Mouse (Mus musculus): ENCODE results near the gene Apoe.

Apoe gene

GRCm38 (mm10) chr7:19716055-19716682, 17.2 kb upstream of the Apoe start:
- no peak for DNase-seq (ENCODE audit: low spot score in 2 of 2)

GRCm38 (mm10) chr7:19715239-19716054, 16.5 kb upstream of the Apoe start, which contains the start of gene Tomm40:
Gene Tomm40, minus strand, starts transcription at chr7:19715438.
- peak; percentile 93 to 98 for DNase-seq (ENCODE audit: low spot score in 2 of 2)

DNA sequence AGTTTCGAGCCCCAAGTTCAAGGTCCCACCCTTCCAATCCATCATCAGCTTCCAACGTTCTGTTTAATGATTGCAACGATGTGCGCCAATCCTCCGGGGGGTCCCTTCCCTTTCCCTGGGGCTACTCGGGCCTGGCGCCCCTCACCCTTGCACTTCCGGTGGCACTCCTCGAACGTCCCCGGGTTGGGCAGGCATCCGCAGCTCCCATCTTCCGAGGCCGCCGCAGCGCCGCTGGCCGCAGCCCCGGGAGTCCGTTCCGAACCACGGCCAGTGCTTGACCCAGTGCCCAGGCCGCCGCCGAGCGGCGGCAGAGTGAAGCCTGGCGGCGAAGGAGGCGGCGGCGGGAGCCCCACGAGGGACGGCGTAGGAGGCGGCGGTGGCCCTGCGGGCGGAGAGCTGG, 15.8 kb upstream of the Apoe start:
- no peak for DNase-seq (ENCODE audit: low spot score in 2 of 2)

GRCm38 (mm10) chr7:19713598-19713997, 14.6 kb upstream of the Apoe start:
- DNase-seq (ENCODE audit: low spot score in 2 of 2) = no peak

DNA sequence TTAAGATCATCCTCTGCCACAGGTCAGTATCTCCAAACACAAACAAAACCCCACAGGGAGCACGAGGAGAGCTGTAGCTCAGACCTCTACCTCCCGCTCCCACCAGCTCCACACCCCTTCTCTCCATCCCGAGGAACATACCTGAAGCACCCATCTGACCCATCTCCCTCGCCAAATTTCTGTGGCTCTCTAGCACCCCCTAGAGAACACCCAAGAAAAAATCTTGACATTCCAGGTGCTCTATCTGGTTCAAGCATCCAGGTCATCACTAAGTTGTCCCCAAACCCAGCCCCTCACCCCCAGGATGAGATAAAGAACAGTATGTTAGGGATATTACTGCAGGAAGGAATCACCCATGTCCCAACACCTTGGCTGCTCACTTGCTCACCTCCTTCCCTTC, 14.2 kb upstream of the Apoe start:
- DNase-seq (ENCODE audit: low spot score in 2 of 2) = no peak

DNA sequence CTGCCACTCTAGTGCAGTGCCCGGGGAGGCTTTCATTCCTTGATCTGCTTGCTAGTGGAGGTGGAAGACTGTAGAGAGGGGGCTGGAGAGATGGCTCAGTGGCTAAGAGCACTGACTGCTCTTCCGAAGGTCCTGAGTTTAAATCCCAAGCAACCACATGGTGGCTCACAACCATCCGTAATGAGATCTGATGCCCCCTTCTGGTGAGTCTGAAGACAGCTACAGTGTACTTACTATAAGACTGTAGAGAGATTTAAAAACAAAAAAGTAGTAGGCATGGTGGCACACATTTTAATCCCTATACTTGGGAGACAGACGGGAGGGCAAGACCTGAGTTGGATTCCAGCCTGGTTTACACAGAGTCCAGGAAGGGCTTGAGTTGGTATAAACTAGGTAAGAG, 13.4 kb upstream of the Apoe start:
- no peak for DNase-seq (ENCODE audit: low spot score in 2 of 2)

- no peak for DNase-seq (ENCODE audit: low spot score in 2 of 2)
Observed at GRCm38 (mm10) chr7:19710650-19711049, 11.7 kb upstream of the Apoe start.

- DNase-seq (ENCODE audit: low spot score in 2 of 2) = no peak
Observed at GRCm38 (mm10) chr7:19705271-19705670, 6.3 kb upstream of the Apoe start.

- no peak for DNase-seq (ENCODE audit: low spot score in 2 of 2)
Observed at GRCm38 (mm10) chr7:19704475-19704874, 5.5 kb upstream of the Apoe start.

DNA sequence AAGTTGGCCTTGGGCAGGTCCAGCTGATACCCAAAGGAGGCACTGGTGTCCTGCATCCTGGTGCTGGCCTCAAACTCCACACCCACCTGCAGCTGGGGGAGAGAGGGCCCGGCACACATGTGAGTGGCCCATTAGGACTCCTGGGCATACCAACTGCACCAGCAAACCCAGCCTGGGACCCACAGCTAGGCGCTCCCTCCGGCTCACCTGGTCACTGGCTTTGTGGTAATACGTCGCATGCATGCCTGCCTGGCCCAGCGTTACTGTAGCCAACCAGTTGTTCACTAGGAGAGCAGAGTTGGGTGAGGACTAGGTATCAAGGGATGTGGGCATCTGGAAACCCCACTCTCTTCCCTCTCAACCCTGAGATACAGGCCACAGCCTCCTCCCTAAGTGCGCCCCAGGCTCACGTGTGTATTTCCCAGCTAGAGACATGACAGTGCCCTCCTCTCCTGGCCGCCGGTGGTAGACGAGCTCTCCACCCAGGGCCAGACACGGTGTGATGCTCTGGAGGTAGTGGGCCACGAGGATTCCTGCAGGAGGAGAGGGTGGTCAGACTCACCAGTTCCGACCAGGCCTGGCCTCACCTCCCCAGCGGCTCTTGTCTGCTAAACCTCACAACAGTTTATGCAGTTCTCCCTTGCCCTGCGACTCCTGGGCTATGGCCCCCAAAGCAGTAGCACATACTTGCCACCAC, 4.0 kb upstream of the Apoe start:
- DNase-seq (ENCODE audit: low spot score in 2 of 2) = no peak

GRCm38 (mm10) chr7:19701069-19701761, 2.2 kb upstream of the Apoe start:
- DNase-seq (ENCODE audit: low spot score in 2 of 2) = peak in 1 of 2 experiments; percentile 64

- DNase-seq (ENCODE audit: low spot score in 2 of 2) = no peak
Observed at GRCm38 (mm10) chr7:19700299-19701068, 1.5 kb upstream of the Apoe start.

GRCm38 (mm10) chr7:19699827-19700148, 800 bp upstream of the Apoe start:
- DNase-seq (ENCODE audit: low spot score in 2 of 2) = no peak

GRCm38 (mm10) chr7:19697949-19698906, 760 bp downstream of the Apoe start:
- DNase-seq (ENCODE audit: low spot score in 2 of 2) = no peak

GRCm38 (mm10) chr7:19696336-19696873, 2.6 kb downstream of the Apoe start:
- DNase-seq (ENCODE audit: low spot score in 2 of 2) = no peak

- no peak for DNase-seq (ENCODE audit: low spot score in 2 of 2)
Observed at GRCm38 (mm10) chr7:19695881-19696280, 3.1 kb downstream of the Apoe start.

- no peak for DNase-seq (ENCODE audit: low spot score in 2 of 2)
Observed at GRCm38 (mm10) chr7:19695213-19695594, 3.8 kb downstream of the Apoe start.

DNA sequence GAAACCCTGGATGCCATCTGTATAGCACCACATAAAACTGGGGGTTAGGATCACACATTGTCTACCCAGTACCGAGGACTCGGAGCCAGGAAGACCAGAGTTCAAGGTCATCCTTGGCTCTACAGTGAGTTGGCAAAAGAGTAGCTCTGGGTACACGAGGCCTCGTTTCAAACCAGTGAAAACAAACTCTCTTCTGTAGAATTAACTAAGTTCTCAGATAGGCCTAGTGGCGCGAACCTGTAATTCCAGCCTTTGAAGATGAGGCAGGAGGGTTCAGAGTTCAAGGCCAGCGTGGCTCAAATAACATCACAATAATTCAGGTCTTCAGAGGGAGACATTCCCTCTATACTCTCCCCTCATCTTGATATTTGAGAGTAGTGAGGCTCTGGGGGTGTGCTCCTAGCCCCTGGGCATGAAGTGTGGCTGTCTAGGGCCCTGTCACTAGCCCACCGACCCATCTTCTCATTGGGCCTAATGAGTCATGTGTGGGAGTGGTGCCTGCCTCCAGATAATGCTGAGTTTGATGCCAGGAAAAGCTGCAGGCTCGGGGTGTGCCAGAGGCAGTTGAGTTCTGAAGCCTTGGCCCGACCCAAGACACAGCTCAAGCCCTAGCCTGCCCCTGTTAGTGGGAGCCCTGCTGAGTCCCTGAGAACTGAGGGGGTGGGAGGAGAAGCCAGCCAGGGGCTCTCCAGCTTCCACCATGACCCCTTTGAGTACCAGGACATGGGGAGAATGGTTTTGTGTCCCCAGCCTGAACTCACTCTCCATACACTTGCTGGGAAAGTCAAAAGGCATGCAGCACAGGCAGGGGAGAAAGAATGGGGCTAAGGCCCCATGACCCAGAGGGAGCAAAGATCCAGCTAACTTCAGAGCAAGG, 4.4 kb downstream of the Apoe start:
- no peak for DNase-seq (ENCODE audit: low spot score in 2 of 2)

GRCm38 (mm10) chr7:19693421-19693820, 5.6 kb downstream of the Apoe start:
- DNase-seq (ENCODE audit: low spot score in 2 of 2) = peak in 1 of 2 experiments; percentile 50

Measured in urinary bladder, adult 18-20 months (tissue).